Mouse (Mus musculus) mesoderm, embryonic 11.5 days (tissue): ENCODE measurements around the gene Ing1.
A peak's percentile ranks its signal among the peaks of the same experiment; 100 is the strongest.

Source experiments
- DNase-seq: peaks from one replicate; pipeline ENCODE4 v3.0.0-alpha.2; 2012; ENCODE audit warnings: low read depth, low spot score

Gene Ing1

DNA sequence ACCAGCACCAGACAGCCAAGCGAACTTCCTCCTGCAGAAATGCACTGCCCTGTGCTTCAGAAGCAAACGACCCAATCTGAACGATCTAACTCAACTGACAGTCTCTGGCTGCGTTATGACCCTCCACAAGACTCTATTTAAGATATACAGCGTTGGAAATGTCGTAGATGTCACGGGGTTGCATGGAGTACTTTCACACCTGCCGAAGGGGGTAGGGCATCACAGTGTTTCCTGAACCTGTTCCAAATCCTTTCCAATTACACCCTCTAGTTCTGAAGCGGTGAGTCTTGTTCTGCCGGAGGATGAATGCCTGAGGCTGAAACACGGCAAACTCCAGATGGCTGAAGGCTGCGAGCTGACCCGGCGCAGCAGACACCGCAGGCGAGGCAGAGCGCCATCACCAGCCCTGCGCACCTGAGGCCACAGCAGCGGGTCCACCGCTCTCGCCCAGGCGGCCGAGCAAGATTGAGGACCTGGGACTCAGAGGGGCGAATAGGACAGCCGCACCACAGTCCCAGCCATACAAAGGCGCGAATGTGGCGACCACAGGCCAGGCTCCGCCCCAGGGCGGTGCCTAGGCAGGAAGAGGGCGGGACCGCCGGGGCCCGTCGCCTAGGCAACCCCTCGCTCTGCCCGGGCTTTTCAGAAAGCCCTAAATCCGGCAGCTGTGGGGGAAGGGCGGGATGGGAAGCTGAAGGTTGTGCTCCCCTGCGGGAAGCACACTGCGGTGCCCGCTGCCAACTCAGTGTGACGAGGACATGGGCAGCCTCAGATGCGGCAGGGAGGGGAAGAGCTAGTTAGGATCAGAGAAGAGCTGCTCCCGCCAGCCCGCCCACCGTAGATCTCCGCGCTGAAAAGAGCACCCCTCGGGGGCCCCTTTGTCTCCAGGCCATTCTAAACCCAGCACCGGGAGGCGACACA lies at the start of gene Ing1:
TSS of gene Ing1 (plus strand) at position 773 of the 921 bp plus-strand sequence.
- DNase-seq = peak; percentile 99

DNA sequence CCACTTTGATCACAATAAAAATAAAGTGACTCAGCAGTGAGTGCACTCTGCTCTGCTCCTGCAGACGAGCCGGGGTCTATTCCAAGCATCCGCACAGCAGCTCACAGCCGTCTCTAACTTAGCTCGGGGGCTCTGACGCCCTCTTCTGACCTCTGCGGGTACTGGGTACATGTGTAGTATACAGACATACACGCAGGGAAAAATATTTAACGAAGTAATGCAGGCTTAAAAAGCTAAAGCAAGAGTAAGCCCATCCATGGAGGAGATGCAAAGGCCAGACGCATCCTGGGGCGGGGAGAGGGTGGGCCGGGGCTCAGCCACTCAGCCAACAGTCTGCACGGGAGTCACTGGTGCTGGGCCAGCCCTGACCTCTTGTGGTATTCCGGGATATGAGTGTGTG lies 49.3 kb upstream of the Ing1 start:
- no peak for DNase-seq

DNA sequence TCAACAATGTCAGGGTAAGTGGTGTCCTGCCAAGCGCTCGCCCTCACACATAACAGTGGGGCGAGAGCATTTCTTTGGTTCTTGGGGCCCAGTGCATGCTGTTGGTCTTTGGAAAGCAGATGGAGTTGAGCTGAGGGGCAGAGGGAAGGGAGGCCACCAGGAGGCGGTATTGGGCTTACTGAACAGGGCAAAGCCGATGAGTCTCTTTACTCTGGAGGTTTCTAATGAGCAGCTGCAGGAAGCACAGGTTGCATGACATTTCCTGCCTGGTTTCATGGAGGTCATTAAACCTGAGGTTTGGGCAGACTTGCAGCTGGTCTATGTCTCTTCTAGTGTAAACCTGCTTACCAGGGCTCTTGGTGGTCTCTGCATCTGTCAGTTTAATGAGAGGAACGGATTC lies 48.6 kb upstream of the Ing1 start:
- peak; percentile 60 for DNase-seq

DNA sequence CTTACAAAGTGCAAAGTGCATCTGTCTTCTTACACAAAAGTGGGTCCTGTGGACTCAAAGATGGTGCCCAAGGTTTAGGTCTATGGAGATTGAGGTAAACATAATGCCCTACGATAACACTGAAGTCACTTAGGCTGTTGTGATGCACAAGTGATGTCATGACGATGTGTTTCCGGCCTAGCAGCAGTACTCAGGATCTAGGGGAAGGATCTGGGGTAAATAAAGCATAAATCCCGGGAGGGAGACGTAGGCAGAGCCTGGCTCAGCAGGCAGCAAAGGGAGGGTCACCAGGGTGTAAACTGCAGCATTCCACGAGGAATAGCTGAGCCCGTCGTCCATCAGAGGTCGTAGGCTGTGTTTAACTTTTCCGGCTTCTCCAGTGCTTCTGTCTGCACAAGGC lies 46.5 kb upstream of the Ing1 start:
- no peak for DNase-seq

DNA sequence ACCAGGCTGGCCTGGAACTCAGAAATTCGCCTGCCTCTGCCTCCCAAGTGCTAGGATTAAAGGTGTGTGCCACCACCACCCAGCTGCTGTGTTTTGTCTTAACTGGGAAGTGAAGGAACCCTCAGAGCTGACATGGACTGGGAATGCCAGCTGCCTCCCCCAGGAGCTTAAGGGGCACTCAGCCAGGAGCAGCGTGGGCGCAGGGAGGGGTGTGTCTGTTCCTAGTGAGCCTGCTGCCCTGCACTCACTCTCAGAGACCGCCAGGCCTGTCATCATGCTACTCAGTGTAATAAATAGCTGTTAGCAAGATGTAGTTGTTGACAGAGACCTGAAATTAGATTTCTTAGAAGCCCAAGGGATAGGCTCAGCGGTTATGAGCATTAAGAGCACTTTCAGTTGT lies 44.4 kb upstream of the Ing1 start:
- DNase-seq = no peak

DNA sequence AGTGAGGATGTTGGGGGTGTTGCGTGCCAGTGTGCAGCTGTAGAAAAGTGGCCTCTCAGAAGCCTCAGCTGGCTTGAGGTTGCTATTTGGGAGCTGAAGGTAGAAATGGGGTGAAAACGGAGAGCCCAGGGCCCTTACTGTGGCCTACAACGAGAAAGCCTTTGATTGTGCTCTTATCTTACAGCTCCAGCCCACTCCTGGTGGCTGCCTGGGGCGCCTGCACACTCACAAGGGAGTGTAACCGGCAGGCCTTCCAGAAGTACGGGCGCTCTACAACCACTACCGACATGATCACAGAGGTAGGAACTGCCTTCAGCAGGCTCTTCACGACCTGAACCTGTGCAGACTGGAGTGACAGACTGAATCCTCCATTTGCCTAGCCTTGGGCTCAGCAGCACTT lies 42.7 kb upstream of the Ing1 start:
- no peak for DNase-seq

DNA sequence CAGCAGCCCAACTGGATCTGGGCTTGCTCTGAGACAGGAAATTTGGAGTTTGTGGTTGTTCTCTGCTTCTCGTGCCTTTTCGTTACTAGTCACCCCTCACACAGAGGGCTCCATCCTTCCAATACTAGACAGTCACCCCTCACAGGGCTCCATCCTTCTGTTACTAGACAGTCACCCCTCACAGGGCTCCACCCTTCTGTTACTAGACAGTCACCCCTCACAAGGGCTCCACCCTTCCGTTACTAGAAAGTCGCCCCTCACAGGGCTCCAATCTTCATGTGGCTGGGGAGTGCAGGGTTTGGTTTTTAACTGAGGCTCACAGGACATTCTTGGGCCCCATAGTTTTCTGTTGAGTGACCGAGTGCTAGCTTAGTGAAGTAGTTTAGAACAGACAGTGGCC lies 42.1 kb upstream of the Ing1 start:
- no peak for DNase-seq

DNA sequence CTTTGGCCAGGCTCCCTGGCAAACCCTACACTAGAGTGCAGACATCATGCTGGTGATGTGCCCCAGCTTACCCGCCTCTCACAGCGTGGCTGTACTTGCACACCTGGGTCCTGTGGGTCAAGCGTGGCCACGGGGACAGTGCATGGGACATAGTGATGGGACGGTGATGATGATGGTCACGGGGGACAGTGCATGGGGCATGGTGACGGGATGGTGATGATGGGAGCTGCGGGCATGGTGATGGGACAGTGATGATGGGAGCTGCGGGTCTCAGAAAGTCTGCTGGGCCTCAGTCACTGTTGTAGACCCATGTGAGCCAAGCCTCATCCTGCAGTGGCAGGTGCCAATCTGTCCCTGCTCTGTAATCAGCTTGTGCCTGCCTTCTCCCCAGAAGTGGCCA lies 39.1 kb upstream of the Ing1 start:
- no peak for DNase-seq

DNA sequence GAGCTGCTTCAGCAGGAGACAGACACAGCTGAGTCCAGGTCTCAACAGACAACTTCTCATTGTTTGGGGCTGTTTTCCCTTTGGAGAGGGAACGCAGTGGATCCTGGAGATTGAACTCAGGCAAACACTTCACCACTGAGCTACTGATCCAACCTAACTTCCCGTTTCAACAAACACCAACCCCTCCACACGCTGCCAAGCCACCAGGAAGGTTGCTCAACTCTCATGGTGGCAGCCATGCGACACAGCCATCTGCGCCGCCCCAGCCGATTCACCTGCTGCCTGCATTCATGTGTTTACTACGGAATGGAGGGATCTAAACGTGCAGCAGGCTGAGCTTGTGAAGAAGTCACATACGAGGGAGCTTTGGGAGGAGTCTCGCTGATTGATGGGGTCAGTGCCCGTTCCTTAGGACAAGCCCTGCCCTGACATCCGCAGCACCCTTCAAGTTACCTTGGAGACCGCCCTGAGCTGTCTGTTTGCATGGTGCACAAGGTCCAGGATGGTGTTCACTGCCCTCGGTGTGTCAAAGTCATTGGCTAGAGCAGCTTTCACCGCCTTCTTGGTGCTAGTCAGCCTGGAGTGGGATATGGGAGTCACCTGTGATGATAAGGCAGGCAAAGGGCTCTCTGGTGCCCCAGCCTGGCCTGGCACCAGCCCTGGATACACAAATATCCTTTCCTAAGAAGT lies 37.9 kb upstream of the Ing1 start:
- no peak for DNase-seq

DNA sequence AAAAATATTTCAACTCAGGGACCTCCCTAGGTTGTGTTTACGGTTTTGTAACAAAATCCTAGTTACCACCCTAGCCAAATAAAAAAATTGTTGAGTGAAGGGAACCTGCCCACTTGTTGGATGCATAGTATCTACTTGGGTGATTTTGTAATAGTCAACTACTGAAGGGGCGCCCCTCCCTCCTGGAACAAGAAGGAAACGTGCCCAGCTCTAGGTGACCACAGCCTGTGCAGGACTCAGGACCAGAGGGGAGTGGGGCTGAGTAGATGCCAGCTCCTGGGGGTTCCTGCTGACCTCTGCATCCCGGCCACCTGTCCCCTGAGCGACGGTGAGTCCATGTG lies 37.3 kb upstream of the Ing1 start:
- DNase-seq = no peak

DNA sequence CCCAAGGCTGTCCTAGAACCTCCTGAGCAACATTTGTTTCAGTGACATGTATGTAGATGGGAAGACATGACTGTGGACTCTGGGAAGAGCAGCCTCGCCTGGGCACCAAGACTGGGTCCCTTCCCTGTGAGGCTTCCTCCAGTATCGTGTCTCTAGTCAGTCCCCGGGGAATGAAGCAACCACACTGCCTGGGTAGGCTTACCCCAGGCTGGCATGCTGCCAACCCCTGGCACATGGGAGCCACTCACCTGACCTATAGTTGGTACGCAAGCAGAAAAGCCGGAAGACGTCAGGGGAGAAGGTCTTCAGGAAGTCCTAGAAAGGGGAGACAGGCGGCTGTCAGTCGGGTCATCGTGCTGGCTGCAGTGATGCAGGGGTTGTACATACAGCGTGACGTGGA lies 36.7 kb upstream of the Ing1 start:
- DNase-seq = no peak

DNA sequence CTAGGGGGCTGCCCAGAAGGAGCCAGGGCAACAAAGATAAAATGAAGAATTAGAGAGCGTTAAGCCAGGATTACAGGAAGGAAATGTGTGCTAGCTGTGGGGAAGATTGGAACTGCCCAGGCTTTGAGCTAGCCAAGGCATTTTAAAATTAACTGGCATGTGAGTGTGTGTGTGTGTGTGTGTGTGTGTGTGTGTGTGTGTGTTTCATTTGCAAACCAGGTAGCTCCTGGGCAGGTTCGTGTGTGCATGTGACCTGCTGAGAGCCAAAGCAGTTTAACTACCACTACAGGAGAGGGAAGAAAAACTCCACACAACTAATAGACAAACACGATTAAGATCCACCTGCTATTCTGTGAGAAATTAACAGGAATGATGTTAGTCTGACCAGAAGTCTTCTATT lies 32.0 kb upstream of the Ing1 start:
- DNase-seq = no peak

DNA sequence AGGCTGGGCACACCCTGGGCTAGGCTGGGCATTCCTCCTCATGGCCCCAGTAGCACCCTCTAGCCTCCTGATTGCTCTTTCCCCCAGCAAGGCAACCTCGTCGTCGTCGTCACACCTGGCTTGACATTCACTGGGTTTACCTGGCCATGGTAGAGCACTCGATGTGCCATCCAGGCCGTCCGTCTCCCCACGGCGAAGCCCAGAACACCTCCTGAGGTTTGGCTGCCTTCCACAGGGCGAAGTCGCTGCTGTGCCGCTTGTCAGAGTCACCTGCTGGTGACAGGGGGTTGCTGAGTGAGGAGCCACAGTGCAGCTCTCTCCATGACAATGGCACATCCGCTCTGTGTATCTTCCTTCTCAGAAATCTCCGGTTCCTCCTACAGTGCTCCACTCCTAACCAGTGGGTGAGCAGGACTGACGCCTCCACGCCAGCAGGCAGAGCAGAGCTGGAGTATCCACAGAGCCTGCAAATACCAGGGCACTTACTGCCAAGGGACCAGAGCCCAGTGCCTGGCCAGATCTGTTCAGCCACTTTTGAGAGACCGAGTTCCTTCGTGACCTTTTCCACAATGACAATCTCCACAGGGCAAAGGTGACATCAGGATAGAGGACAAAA lies 25.1 kb upstream of the Ing1 start:
- no peak for DNase-seq

DNA sequence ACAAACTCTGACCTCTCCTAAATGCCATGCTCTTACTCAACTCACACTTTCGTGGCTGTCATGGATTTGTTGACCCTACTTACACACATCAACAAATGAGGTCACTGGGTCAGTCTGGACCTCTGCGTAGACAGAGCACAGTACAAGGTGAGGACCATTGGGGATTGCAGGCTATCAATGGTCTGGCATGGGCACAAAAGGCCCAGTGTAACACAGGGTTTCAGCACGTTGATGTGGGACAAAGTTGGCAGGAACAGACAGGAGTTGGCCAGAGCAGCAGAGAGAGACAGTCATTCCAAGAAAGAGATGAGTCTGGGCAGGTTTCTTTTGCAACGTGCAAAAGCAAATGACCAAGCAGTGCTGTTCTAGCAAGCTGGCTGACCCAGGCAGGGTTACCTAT lies 24.5 kb upstream of the Ing1 start:
- DNase-seq = no peak

DNA sequence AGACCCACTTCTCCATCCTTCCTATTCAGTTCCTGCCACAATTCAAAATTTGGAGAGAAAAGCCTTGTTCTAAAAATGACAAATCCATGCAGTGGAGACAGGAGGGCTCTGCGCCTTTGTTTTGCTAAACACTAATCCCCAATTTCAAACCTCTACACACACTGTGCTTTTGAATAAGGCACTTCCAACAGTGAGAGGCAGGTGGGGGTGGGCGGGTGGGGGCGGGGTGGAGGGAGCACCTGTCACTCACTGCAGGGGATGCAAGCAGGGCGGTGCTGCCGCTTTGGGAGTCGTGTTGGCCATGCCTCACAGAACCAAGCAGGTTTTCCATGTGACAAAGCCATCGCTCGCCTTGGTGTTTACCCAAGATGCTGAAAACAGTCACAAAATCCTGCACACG lies 20.9 kb upstream of the Ing1 start:
- no peak for DNase-seq

DNA sequence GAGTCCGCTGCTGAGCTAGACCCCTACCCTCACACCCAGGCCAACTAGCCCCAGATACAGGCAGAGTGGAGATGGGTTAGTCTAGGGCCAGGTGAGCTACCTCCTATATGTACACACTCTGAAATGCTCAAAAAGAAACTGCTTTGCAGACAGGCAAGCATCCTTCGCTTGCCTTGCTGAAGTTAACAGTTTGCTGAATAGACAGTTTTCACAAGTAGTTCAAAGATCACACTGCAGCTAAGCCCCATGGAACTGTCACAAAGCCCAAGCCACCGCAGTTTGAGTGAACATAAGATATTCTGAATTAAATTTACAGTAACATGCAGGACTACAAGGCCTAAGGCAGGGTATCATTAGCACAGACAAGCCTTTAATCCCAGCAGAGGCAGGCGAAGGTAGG lies 16.3 kb upstream of the Ing1 start:
- no peak for DNase-seq

DNA sequence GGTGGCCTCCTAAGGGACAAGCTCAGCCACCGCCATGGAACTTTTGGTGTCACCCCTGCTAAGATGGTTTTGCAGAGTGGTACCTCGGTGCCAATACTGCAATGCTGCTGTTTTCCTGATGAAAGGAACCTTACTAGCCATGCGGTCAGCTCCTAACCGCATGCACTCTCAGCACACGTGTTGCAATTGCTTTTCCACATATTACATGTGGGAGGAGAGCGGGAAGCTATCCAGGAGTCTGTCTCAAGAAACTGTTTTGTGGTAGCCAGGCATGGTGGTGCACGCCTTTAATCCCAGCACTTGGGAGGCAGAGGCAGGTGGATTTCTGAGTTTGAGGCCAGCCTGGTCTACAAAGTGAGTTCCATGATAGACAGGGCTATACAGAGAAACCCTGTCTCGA lies 15.2 kb upstream of the Ing1 start:
- no peak for DNase-seq

DNA sequence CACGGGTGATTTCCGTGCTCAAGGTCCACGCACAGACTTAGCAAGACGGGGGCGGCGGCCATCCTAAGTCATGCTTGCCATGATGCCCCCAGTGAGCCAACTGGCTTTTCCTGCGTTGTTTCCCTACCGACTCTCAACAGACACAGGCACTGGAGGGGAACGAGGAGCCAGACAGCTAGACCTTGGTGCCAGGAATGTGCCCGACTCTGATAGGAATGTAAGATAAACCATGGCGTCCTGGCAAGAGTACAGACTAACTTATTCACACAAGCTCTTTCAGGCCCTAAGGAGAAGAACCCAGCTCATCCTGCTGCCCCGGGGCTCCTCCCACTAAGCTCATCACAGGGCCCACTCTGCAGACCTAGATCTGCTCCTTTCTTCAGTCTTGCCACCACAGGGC lies 13.3 kb upstream of the Ing1 start:
- no peak for DNase-seq

DNA sequence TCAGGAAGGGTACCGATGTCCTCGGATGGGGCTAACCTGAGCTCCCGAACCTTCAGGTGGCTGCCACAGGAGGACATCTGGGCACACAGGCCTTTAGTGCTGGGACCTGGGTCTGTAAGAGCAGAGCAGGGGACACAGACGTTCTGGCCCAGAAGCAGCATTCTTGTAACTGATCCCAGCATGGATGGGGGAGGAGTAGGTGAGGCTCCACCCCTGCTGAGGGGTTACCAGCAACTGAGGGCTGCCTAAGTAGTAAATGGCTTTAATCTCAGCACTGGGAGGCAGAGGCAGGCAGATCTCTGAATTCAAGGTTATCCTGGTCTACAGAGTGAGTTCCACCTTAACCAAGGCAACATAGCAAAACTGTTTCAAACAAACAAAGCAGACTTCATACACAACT lies 12.5 kb upstream of the Ing1 start:
- DNase-seq = no peak

DNA sequence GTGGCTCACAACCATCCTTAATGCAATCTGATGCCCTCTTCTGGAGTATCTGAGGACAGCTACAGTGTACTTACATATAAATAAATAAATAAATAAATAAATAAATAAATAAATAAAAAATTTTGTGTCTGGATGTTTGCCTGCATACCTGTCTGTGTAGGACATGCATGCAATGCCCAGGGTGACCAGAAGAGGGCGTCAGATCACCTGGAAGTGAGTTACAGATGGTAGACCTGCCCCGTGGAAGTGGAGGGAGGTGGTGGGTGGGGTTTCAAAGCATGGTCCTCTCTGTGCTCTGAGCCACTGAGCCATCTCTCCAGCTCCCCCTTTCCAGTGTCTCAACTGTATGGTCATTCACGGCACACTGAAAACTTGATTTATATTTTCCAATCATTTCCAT lies 11.0 kb upstream of the Ing1 start:
- DNase-seq = peak; percentile 29

DNA sequence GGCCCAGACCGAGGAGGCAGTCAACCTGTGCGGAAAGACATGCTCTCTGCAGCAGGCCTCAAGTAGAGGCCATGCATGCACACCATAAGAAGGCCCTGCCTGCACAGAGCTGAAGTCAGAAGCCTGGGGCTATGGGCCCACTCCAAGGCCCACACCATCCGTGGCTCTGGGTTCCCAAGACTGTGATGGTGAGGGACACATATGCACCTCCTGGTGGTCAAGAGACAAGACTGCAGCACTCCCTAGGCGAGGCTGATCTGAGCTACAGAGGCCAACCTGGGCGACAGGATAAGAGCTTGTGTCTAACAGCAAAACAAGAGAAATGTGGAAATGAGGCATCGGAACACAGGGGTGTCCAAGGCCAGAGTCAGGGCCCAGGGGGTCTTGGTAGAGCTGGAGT lies 8.3 kb upstream of the Ing1 start:
- peak; percentile 5 for DNase-seq

DNA sequence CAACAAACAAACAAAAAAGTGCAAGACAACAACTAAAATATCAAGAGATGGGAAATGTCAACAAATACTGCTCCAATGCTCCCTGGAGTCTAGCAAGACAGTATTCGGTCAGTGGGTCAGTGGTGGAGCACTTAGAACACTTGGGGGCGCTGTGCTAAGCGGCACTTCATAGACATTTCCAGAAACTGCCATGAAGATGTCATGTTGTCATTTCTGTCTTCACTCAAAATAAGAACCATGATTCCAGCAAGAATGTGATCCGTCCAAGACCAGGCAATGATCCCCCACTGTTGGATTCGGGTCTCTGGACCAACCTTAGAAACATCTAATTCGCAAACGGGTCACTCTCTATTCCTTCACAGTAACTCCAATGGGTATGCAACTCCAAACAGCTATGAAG lies 5.7 kb upstream of the Ing1 start:
- peak; percentile 54 for DNase-seq
